Mouse (Mus musculus): ENCODE measurements around the gene Slc17a6.

Gene Slc17a6

DNA sequence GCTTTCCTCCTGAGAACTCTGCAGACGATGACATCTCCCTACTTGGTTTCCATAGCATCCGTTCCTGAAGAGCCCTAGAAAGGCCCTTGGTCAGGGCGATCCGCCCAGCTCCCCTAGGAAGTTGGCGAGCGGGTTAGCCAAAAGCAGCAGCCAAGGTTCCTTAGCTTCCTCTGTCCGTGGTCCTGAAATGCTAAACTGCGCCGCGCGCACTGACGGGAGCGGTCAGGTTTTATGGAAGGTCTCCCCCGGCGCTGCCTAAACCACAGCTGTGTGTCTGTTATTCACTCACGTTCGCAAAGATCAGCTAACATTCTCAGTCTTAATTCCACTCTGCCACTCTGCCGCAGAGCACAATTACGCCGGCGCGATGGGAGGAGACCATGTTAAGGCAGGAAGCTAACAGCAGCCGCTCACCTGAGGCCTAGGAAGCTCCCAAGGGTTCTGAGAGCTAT lies at the start of gene Slc17a6:
Gene Slc17a6, plus strand, starts transcription at position 313 of the 452 bp plus-strand sequence.
- DNase-seq (ENCODE audit: low read depth): peak; percentile 19

DNA sequence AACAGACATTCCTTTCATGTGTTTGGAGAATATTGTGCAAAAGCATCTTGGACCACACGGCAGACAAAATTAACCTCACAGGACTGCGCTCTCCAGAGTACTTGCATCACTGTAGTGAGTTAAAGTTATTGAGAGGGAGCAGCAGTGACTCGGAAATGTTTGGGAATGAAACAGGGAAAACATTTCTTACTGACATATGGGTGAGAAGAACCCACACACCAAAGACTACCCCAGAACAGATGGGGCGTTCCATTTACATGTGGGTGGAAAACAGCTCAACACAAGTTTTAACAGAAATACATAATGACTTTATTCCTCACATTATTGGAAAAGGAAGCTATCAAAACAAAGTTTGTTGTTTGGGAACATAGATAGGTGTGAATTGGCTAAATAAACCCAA lies 21.8 kb upstream of the Slc17a6 start:
- DNase-seq (ENCODE audit: low read depth): no peak

DNA sequence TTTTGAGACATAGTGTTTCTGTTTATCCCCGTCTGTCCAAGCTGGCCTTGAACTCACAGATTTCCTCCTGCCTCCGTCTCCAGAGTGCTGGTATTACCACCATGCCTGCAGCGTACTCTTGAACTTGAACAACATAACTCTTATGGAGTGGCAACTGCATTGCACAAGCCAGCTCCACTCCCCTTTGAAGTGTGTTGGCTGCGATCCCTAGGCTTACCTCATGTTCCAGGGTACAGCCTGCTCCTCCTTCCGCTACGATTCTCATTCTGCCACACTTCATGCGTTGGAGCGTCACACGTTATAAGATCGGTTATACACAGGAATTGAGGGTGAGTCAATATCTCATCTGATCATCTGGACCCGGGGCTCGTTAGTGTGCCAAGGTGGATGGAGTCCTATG lies 18.1 kb upstream of the Slc17a6 start:
- no peak for DNase-seq (ENCODE audit: low read depth)

DNA sequence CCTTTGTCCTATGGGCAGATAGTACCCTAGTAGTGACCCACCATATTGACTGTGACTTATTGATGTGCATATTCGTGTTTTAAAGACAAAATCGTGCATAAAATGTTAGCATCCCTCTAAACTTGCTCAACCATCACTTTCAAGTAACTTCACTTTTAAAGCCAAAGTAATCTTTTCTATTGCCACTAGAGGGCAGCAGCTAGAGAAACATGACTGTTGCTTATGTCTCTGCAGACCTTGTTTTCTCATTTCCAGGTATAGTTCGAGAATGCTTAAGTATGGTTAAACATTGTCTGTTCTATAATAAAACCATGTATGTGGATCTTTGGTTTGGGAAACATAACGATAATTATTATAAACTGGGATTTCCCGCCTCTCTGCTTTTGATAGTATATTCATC lies 7.4 kb upstream of the Slc17a6 start:
- no peak for DNase-seq (ENCODE audit: low read depth)

DNA sequence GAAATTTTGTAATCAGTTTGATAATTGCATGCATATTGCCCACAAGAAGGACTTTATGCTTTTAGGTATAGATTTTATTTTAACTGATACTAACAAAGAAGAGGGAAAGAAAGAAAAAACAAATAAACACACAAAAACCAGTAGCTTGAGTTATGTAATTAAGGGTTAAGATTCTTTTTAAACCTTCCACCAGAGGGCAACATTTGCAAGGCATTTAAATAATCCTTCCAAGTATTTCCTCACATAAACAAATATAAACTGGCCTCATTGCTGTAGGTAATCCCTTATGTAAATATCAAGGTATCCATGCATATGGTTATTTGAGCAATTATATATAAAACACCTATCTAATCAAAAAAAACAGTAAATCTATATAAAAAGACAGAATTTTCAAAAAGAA lies 3.9 kb upstream of the Slc17a6 start:
- peak; percentile 19 for DNase-seq (ENCODE audit: low read depth)

DNA sequence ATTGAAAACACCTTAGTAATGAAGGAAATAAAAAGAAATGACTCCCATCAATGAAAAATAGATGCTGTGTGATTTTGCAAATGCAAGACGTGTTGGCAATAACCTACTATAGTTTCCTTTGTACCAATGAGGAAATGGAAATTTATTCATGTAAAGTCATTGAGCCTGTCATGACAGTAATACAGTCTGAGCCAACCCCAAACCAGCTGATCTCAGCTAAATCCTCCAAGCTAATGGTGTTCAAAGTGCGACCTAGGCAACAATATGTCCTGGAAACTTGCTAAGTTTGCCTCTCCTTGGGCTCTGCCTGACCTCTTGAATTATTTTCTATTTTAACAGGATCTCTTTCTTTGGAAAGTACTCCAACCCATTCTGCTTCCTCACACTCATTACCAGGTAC lies 3.4 kb upstream of the Slc17a6 start:
- no peak for DNase-seq (ENCODE audit: low read depth)

DNA sequence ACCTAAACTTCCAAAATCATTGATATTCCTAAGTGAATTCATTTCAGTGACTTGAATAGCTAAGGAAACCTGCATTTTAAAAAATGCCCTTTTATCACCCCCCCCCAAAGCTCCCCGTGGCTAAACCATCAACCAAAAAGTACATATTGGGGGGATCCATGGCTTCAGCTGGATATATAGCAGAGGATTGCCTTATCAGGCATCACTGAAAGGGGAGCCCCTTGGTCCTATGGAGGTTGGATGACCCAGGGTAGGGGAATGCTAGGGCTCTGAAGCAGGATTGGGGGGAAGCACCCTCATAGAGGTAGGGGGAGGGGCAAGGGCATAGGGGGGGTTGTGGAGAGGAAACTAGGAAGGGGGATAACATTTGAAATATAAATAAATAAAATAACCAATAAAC lies 1.8 kb upstream of the Slc17a6 start:
- DNase-seq (ENCODE audit: low read depth): no peak

DNA sequence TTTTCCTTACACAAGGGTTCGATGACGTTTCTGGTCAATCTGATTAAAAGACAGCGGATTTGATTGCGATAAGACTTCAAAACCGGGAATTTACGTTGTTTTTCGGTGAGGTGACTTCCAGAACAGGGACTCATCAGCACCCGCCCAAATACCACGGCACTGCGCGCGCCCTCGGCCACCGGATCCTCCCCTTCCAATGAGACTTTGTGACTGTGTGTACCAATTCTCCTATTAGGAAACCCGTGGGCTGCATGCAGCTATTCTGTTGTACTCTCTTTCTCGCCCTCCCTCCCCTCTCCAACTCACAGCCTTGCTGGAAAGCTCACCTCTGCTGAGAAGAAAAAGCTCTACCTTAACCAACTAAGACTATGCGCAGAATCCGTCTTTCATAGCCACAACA lies 390 bp downstream of the Slc17a6 start:
- no peak for DNase-seq (ENCODE audit: low read depth)

DNA sequence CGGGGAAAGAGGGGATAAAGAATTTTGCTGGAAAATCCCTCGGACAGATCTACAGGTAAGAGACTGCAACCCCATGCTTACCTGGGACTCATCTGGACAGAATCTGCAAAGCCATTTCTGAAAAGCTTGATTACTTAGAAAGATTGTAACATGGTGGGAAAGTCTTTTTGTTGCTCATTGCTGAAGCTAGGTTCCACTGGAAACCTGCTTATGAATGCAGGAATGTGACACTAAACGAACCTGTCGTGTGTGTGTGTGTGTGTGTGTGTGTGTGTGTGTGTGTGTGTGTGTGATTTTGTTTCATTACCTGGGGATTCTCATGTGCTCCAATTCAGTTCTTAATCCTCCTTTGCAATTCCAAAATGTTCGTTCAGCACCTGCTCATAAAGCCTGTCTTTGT lies 860 bp downstream of the Slc17a6 start:
- DNase-seq (ENCODE audit: low read depth): no peak

DNA sequence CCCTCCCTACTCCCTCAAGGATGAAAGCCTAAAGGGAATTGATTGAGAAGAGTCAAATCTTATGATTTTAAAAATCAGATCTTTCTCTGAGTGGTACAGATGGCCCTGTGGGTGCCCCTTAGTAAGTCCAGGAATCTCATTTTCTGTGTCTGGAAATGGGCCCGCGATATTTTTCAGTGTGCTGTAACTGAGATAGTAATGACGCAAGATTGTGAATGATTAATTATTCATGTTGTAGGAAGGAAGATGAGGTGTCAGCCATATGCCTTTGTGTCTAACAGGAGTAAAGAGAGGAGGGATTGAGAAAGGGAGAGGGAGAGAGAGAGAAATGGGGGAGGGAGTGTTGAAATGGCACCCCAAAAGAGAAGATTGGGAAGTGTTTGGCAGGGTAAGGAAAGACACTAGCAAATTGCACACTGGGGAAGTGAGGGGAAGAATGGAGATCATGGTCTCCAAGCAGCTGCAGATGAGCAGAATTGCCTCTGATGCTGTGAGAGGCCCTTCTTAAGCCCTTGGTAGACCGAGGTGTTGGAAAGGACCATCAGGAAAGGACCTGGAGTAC lies 2.6 kb downstream of the Slc17a6 start:
- DNase-seq (ENCODE audit: low read depth): no peak

DNA sequence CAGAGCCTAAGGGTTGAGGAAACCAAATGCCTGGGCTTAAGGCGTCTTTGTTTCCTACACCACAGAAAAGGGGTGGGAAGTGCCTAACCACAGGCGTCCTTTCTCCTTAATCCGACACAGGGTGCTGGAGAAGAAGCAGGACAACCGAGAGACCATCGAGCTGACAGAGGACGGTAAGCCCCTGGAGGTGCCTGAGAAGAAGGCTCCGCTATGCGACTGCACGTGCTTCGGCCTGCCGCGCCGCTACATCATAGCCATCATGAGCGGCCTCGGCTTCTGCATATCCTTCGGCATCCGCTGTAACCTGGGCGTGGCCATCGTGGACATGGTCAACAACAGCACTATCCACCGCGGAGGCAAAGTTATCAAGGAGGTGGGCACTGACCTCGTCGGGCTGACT lies 3.4 kb downstream of the Slc17a6 start:
- DNase-seq (ENCODE audit: low read depth): no peak

DNA sequence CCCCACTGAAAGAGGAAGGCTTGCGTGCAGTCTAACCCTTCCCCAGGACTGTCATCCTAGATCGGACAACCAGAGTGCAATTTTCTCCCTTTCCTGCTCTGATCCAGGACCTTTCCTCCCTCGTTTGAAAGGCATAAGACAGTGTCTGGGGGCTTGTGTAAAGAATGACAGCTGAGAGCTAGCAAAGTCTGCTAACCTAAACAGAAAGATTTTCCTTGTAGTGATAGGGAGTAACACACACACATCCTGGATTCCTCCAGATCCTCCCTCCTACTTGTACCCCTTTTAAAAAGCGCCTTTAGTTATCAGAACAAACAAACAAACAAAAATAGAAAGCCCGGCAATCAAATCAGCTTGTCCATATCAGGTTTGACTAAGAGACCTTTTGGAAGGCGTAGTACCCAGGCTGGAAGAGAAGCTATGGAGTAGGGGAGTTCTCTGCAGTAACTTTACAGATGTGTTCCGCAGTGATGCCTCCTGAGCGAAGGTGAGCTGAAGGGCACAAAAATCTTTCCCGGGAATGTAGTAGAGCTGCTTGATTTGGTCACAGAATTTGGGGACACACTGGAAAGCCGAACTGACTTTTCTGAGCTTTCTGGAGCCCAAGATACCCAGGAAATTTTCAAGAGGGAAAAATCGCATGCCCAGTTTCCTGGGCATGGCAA lies 3.9 kb downstream of the Slc17a6 start:
- DNase-seq (ENCODE audit: low read depth): no peak

DNA sequence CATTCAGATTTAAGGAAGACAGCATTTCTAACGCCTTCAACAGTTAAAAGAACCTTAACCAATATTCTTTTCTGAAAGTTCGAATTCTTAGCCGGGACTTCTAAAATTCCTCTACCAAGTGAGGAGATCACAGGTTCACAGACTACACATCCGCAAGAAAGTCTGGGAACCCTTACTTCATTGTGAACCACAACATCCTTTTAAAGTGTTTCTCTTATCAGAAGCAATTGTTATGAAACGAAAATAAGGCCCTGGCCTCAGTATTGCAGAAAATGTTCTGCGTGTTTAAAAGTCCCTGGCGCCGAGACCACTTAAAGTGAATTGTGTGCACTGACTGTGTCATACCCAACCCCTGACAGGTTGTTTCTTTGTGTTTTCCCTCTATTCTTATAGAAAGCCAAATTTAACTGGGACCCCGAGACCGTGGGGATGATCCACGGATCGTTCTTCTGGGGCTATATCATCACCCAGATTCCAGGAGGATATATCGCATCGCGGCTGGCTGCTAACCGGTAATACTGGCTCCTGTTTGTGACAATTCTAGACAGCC lies 4.7 kb downstream of the Slc17a6 start:
- DNase-seq (ENCODE audit: low read depth): no peak

DNA sequence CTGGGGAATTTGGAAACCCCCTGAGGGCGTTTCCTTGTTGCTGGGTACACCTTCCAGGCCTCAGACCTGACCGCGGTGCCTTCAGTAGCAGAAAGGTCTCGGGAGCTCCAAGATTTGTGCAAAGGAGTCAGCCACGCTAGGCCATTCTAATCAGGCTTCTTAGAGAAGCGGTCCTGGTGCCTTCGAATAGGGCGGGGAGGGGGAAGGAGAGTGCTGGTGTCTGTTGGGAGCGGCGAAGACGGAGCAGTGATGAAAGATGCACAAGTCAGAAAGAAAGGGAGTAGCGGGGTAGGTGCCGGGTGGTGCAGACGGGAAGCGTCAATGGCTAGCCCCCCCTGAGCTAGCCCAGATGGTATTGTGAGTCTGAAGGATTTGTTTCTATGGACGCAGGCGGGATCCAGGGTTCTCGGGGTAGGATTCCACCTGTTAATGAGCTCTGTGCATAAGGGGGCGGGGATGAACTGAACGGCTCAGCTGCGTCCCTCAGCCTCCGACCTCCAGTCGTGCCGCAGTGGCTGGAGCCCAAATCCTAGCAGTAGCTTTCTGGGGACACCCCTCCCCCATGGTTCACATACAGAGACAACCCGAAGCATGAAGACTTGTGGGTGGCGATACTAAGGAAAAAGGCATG lies 5.3 kb downstream of the Slc17a6 start:
- DNase-seq (ENCODE audit: low read depth): no peak

DNA sequence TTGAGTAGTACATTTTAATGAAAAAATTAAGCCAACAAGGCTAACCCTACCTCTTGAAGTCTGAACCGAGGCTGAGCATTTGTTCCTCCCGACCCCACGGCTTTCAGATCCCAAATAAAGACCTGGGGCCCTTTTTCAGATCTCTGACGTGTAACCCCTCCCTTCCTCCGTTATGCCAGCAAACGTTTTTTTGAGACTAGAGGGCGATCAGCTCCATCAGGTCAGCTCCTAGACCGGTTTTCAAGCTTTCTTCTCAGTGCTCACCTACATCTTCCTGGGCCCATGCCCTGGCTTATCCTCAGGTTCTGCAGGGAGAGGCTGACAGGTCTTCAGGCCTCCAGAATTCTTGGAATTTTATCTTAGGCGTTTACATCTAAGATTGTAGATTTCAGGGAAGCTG lies 5.9 kb downstream of the Slc17a6 start:
- DNase-seq (ENCODE audit: low read depth): no peak

DNA sequence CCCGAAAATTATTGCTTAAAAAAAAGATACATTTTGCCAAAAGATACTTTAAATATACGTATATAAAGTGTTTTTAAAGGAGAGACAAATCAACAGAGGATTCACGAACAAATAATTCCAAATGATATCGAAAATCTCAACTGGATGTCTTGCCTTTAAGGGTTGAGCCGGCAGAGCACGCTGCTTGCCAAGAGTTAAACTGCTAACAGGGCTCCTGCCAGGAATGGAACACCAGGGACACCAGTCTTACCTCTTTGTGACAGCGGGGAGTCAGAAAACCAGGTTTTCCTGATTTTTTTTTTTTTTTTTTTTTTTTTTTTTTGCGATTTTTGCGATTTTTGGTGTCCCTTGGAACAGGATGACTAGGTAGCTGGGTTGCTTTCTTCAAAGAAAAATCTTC lies 6.5 kb downstream of the Slc17a6 start:
- no peak for DNase-seq (ENCODE audit: low read depth)

DNA sequence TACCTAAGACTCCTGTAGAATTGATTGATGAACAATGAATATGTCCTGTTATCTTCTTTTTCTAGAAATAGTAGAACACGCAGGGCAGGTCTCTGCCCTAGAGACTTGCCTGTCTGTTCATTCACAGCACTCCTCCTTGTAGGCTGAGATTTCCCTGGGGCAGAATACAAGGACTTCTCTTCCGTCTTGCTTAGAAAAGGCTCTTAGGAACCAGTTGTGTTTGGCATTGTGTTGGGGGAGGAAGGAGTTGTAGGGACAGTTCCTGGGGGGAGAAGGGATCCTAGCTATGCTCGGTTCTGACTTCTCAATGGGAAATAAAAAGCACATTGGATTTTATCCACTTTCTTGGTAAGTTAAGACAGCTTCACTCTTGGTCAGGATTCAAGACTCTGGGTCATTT lies 7.4 kb downstream of the Slc17a6 start:
- no peak for DNase-seq (ENCODE audit: low read depth)

DNA sequence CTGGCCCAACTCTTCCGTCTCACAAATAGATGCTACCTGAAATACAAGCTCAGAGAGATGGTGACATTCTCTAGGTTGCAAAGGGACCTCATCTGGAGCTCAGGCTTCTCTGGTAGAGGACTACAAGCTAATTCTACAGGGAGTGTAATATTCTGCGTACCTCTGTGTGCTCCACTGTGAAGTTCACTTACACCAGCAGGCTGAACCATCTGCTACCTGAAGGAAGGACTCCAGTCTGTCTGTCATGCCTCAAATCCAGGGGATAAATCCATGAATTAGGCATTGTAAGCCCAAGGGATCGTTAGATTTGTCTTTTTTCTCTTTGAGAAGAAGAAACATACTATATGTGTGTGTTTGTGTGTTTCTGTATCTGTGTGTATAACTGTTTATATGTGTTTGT lies 9.4 kb downstream of the Slc17a6 start:
- no peak for DNase-seq (ENCODE audit: low read depth)

DNA sequence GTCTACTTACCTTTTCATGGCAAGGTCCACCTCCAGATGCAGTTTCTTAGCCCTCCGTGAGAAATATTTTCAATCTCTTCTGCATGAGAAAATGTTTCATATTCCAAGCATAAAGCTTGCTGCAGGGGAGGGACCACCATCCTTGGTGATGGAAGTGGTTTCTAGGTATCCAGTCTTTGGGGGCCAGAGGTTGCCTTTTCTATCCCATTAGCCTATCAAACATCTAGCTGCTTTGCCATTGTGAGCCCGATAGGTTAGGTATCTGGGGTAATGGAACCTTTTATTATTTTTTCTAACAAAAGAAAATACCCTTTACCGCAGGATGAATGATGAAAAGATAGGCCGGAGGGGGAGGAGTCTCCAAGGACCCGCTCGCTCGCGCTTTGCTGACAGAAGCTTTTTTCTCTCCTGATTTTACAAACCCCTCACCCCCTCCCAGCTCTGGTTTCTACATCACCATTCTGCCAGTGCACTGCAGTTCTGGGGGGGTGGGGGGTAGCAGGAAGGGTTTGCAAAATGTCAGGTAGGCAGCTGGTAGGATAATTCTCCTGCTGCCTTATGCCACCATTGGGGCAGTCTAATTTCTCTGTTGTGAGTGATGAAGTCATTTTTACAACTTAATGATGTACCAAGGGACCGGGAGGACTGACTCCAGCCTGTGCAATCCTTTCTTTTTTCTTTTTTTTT lies 10.9 kb downstream of the Slc17a6 start:
- no peak for DNase-seq (ENCODE audit: low read depth)

DNA sequence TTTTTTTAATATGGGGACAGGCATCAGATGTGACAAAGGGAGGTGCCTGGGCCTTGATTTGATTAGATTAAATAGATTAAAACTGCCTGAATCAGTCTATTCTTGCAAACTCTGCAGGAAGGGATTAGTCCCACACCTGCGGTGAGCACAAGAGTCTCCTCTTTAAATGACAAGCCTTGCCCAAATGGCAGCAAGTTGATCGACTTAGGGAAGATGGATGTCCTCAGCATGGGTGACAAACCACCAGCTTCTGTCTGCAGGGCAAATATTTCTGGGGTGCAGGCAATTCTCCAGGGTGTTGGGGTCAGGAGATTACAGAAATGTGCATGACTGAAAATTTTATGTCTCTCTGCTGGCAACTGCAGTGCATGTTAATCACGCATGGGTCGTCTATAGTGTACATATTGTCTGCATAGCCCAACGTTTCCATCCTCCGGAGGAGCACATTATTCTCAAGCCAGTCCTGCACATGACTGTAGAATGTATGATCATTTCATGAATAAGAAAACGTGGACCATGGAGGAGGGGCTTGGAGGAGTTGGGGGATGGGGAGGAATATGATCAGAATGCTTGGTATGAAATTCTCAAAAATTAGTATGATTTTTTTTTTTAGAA lies 11.5 kb downstream of the Slc17a6 start:
- DNase-seq (ENCODE audit: low read depth): no peak

DNA sequence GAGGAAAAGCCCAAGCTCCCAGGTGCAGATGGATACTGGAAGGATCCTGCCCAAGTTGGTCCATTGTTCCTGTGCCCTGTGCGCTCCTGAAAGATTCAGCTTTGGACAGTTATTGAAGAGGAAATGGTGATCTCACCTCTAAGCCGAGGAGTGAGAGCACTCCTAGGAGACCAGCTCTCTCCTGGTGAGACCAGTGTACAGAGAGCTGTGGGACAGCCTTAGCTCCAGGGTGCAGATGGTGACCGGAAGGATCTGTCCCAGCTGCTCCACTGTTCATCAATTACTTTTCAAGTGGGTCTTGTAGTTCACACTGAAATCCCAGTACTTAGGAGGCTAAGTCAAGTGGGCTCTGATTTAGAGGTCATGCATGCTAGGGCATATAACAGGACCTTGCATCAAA lies 35.3 kb downstream of the Slc17a6 start:
- DNase-seq (ENCODE audit: low read depth): no peak

DNA sequence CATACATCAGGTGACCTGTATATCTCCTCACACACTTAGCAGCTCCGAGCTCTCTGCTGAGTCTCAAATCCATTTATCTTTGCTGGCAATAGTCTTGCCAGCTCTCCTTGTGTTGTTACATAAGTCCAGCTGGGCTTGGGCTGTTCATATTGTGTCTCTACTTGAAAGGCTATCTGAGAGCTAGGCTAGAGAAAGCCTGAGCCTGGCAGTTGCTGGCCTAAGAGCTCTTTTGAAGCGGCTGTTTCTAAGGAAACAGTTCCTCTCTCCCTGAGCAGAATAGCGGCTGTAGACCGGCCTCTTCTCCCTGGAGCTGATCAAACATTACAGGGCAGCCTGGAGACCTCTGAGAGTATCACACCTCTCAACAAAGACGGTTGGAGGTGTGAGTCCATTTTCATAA lies 40.6 kb downstream of the Slc17a6 start:
- no peak for DNase-seq (ENCODE audit: low read depth)

Measured in fibroblast of lung, adult 2 months (primary cell).